Mouse (Mus musculus): Measurements from ENCODE around the gene Khdc4. TPM values are rescaled to one million over a fixed set of nuclear protein-coding genes. Genes with fewer than 3 reads are reported as not detected.

Gene Khdc4
- polyA plus RNA-seq, 1 experiment from 2014 or later, result 92.9 TPM

- H3K27ac ChIP-seq, result no peak overlapping the region
- ATAC-seq (replicated peaks), result no peak
- 95% methylated on average over 13 of the region's 13 CpGs for WGBS
- H3K4me3 ChIP-seq, result no peak overlapping the region
- H3K36me3 ChIP-seq (replicated peaks), result peaks cover 30% of the 10 kb centered on the region
- no peaks in the 10 kb centered on the region for H3K4me1 ChIP-seq
- no peaks in the 10 kb centered on the region for H3K27me3 ChIP-seq (replicated peaks)
- H3K4me2 ChIP-seq, result no peak overlapping the region
- no peak overlapping the region for H3K9ac ChIP-seq
- H3K9me3 ChIP-seq, result no peaks in the 10 kb centered on the region
Observed at GRCm38 (mm10) chr3:88649967-88650366, 35.6 kb upstream of the Khdc4 start.

- Histone ChIP-seq H3K4me3 (no peak overlapping the region), H3K27ac (no peak overlapping the region), H3K36me3 (replicated peaks) (peaks cover 21% of the 10 kb centered on the region), H3K4me1 (no peaks in the 10 kb centered on the region), H3K27me3 (replicated peaks) (no peaks in the 10 kb centered on the region), H3K4me2 (no peak overlapping the region), H3K9me3 (no peaks in the 10 kb centered on the region), H3K9ac (no peak overlapping the region)
- ATAC-seq (replicated peaks), result no peak
- WGBS, result 82% methylated on average over 13 of the region's 13 CpGs
Observed at GRCm38 (mm10) chr3:88650713-88651504, 34.7 kb upstream of the Khdc4 start.

GRCm38 (mm10) chr3:88651669-88652618 is 33.7 kb upstream of the Khdc4 start:
- Histone ChIP-seq H3K4me2 (no peak overlapping the region), H3K4me1 (no peaks in the 10 kb centered on the region), H3K9ac (no peak overlapping the region), H3K27ac (no peak overlapping the region), H3K27me3 (replicated peaks) (no peaks in the 10 kb centered on the region), H3K36me3 (replicated peaks) (peaks cover 11% of the 10 kb centered on the region), H3K4me3 (no peak overlapping the region), H3K9me3 (no peaks in the 10 kb centered on the region)
- 84% methylated on average over 18 of the region's 18 CpGs for WGBS
- no peak for ATAC-seq (replicated peaks)

- no peak within 1 kb of the TSS for H3K9ac ChIP-seq
- peaks cover 2% of the 10 kb centered on the region; the same call in 1 of the 2 replicates for H3K36me3 ChIP-seq (replicated peaks)
- ATAC-seq (replicated peaks), result no peak
- H3K9me3 ChIP-seq, result no peaks in the 10 kb centered on the region
- H3K27ac ChIP-seq, result no peak within 1 kb of the TSS
- no peak within 1 kb of the TSS for H3K4me3 ChIP-seq
- 89% methylated on average over 17 of the region's 17 CpGs for WGBS
- no peaks in the 10 kb centered on the region for H3K27me3 ChIP-seq (replicated peaks)
- no peaks in the 10 kb centered on the region for H3K4me1 ChIP-seq
- no peak within 1 kb of the TSS for H3K4me2 ChIP-seq
Observed at GRCm38 (mm10) chr3:88652846-88653515, 32.6 kb upstream of the Khdc4 start, which contains the start of gene Rxfp4. Gene Rxfp4, minus strand, starts transcription at chr3:88653142.

- Histone ChIP-seq H3K4me2 (no peak overlapping the region), H3K4me1 (no peaks in the 10 kb centered on the region), H3K27ac (no peak overlapping the region), H3K9ac (no peak overlapping the region), H3K9me3 (no peaks in the 10 kb centered on the region), H3K36me3 (replicated peaks) (no peaks in the 10 kb centered on the region), H3K27me3 (replicated peaks) (no peaks in the 10 kb centered on the region), H3K4me3 (no peak overlapping the region)
- 80% methylated on average over 6 of the region's 6 CpGs for WGBS
- ATAC-seq (replicated peaks), result no peak
Observed at GRCm38 (mm10) chr3:88653516-88654370, 31.9 kb upstream of the Khdc4 start.

GRCm38 (mm10) chr3:88654621-88655020 is 31.0 kb upstream of the Khdc4 start:
- Histone ChIP-seq H3K4me1 (no peaks in the 10 kb centered on the region), H3K4me2 (no peak overlapping the region), H3K36me3 (replicated peaks) (no peaks in the 10 kb centered on the region), H3K4me3 (no peak overlapping the region), H3K27me3 (replicated peaks) (no peaks in the 10 kb centered on the region), H3K9me3 (no peaks in the 10 kb centered on the region), H3K27ac (no peak overlapping the region), H3K9ac (no peak overlapping the region)
- WGBS, result 84% methylated on average over 4 of the region's 4 CpGs
- ATAC-seq (replicated peaks), result no peak

GRCm38 (mm10) chr3:88655619-88656018 is 30.0 kb upstream of the Khdc4 start:
- 81% methylated on average over 8 of the region's 8 CpGs for WGBS
- Histone ChIP-seq H3K27me3 (replicated peaks) (no peaks in the 10 kb centered on the region), H3K4me2 (no peak overlapping the region), H3K9ac (no peak overlapping the region), H3K9me3 (no peaks in the 10 kb centered on the region), H3K4me1 (no peaks in the 10 kb centered on the region), H3K36me3 (replicated peaks) (no peaks in the 10 kb centered on the region), H3K4me3 (no peak overlapping the region), H3K27ac (no peak overlapping the region)
- ATAC-seq (replicated peaks), result no peak

GRCm38 (mm10) chr3:88658441-88659127 is 27.0 kb upstream of the Khdc4 start:
- no peak overlapping the region for H3K27ac ChIP-seq
- H3K27me3 ChIP-seq (replicated peaks), result no peaks in the 10 kb centered on the region
- H3K4me3 ChIP-seq, result no peak overlapping the region
- no peak overlapping the region for H3K4me2 ChIP-seq
- WGBS, result 66% methylated on average over 5 of the region's 5 CpGs
- no peaks in the 10 kb centered on the region for H3K4me1 ChIP-seq
- no peak overlapping the region for H3K9ac ChIP-seq
- H3K9me3 ChIP-seq, result no peaks in the 10 kb centered on the region
- no peak for ATAC-seq (replicated peaks)
- no peaks in the 10 kb centered on the region for H3K36me3 ChIP-seq (replicated peaks)

- Histone ChIP-seq H3K36me3 (replicated peaks) (no peaks in the 10 kb centered on the region), H3K27me3 (replicated peaks) (no peaks in the 10 kb centered on the region), H3K4me1 (no peaks in the 10 kb centered on the region), H3K4me3 (no peak overlapping the region), H3K9ac (no peak overlapping the region), H3K4me2 (no peak overlapping the region), H3K9me3 (no peaks in the 10 kb centered on the region), H3K27ac (no peak overlapping the region)
- 54% methylated on average over 6 of the region's 6 CpGs for WGBS
- no peak for ATAC-seq (replicated peaks)
Observed at GRCm38 (mm10) chr3:88659798-88660197, 25.8 kb upstream of the Khdc4 start.

GRCm38 (mm10) chr3:88664095-88664494 is 21.5 kb upstream of the Khdc4 start:
- no peak for ATAC-seq (replicated peaks)
- no peaks in the 10 kb centered on the region for H3K4me1 ChIP-seq
- 86% methylated on average over 4 of the region's 4 CpGs for WGBS
- no peaks in the 10 kb centered on the region for H3K27me3 ChIP-seq (replicated peaks)
- H3K9me3 ChIP-seq, result no peaks in the 10 kb centered on the region
- H3K4me2 ChIP-seq, result no peak overlapping the region
- no peak overlapping the region for H3K4me3 ChIP-seq
- no peaks in the 10 kb centered on the region for H3K36me3 ChIP-seq (replicated peaks)
- no peak overlapping the region for H3K27ac ChIP-seq
- no peak overlapping the region for H3K9ac ChIP-seq

GRCm38 (mm10) chr3:88677399-88677798 is 8.2 kb upstream of the Khdc4 start:
- WGBS, result 10% methylated on average over 11 of the region's 11 CpGs
- Histone ChIP-seq H3K36me3 (replicated peaks) (no peaks in the 10 kb centered on the region), H3K4me3 (peak overlapping the region; percentile 30), H3K4me1 (peaks cover 4% of the 10 kb centered on the region), H3K27me3 (replicated peaks) (no peaks in the 10 kb centered on the region), H3K4me2 (peak overlapping the region; percentile 66), H3K9ac (peak overlapping the region; percentile 49; the same call in 1 of the 2 replicates), H3K27ac (no peak overlapping the region), H3K9me3 (no peaks in the 10 kb centered on the region)
- ATAC-seq (replicated peaks), result peak; percentile 54; the same call in 1 of the 2 replicates
